Mouse (Mus musculus): ENCODE results near the gene Gm3106.
"Not testable (repeated sequence)": the region's sequence is repeated elsewhere in the genome, so short reads cannot be mapped to it uniquely, and the experiment has no call there.

The Gm3106 gene

GRCm38 (mm10) chr5:94217705-94218104, at the start of gene Gm3106:
Gene Gm3106 (plus strand): TSS chr5:94218005.
- not testable (repeated sequence) for DNase-seq (ENCODE audit: low read depth, low spot score)
